Mouse (Mus musculus) brain, embryonic 14.5 days (tissue): ENCODE measurements around the gene Smco4.

Source experiments
- CTCF ChIP-seq: fragments of 200-500 bp; IDR thresholded peaks from 2 replicates; pipeline ENCODE4 v1.5.1; 2012; ENCODE audit warnings: inconsistent platforms, mild to moderate bottlenecking, moderate library complexity, borderline replicate concordance; ENCODE audit not compliant: insufficient read depth, insufficient read length; ENCODE audit errors: extremely low read depth
- POLR2A ChIP-seq: fragments of 200-500 bp; IDR thresholded peaks from 2 replicates; pipeline ENCODE4 v1.6.1; 2012; ENCODE audit warnings: mild to moderate bottlenecking, inconsistent platforms, borderline replicate concordance; ENCODE audit not compliant: poor library complexity, insufficient read depth, insufficient read length, severe bottlenecking; ENCODE audit errors: extremely low read depth

DNA sequence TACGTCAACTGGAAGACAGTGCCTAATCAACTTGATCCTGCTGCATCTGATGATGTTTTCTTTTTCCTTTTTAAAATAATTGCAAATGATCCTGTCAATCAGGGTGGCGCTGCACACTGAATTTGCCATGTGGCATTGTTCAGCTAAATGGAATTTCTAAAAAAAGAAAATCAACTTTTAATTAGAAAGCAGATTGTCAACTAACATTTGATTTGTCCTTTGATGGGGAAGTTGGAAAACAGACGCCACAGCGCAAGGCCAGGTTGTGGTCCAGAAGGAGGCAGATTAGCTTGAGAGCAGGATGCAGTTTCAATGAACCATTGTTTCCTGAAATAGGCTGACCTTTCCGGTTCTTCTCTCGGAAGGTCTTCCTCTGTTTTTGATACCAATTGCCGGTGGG, 33.3 kb downstream of the Smco4 start:
- TF ChIP-seq CTCF (no peak), POLR2A (no peak)
